Mouse (Mus musculus) A20 (cell line): ENCODE results near the gene Eefsec.
A peak's percentile ranks its signal among the peaks of the same experiment; 100 is the strongest.

ENCODE experiments used
- DNase-seq: peaks from one replicate; pipeline ENCODE4 v3.0.0-alpha.2; 2011; ENCODE audit warnings: low read depth, low spot score

The Eefsec gene

DNA sequence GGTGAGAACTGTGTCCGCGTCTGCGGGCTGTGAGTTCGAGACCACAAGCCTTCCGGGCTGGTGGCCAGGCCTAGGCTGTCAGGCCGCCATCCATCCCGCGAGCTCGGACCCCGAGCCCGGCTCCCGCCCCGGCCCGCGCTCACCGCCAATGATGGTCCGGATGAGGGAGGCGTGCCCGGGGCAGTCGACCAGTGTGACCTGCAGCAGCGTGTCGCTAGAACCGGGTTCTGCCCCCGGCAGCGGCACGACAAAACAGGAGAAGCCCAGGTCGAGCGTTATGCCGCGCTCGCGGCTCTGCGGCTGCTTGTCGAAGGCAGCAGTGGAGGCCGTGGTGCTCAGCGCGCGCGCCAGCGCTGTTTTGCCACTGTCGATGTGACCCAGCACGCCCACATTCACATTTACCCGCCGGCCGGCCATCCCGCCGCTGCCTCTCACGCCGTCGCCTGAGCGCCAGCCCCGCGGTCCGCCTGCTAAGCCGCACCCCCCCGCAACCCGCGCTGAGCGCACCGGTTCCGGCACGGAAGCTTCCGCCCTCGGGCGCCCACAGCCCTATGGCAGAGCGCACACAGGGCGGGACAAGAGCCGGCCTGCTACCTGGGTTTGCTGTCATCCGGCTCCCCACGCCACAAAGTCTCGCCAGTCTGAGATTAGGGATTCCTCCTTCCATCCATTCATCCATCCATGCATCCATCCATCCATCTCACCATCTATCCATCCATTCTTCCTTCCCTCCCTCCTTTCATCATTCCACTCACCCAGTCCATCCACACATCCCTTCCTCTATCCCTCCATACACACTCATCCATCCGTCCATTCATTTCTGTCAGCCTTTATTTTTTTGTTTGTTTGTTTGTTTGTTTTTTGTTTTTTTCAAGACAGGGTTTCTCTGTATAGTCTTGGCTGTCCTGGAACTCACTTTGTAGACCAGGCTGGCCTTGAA lies at the start of gene Eefsec:
Eefsec (minus strand) TSS at position 477 of the 940 bp plus-strand sequence.
- peak; percentile 91 for DNase-seq

DNA sequence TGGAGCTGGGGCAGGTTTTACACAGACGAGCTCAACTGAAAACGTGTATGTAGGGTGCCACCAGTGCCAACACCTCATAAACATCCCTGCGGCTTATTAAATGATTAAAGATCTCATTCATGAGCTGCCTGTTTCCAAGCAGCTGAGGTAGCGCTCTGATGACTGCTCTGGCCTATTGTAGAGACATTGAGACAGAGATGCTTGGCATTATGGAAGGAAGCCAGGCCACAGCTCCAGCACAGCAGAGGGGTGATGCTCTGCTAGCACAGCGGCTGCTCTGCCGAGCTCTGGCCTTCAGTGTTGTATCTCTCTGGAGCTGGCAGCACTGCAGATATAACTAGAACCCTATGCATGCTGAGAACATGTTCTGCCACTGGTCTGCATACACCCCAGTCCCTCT lies 47.4 kb upstream of the Eefsec start:
- DNase-seq = no peak

DNA sequence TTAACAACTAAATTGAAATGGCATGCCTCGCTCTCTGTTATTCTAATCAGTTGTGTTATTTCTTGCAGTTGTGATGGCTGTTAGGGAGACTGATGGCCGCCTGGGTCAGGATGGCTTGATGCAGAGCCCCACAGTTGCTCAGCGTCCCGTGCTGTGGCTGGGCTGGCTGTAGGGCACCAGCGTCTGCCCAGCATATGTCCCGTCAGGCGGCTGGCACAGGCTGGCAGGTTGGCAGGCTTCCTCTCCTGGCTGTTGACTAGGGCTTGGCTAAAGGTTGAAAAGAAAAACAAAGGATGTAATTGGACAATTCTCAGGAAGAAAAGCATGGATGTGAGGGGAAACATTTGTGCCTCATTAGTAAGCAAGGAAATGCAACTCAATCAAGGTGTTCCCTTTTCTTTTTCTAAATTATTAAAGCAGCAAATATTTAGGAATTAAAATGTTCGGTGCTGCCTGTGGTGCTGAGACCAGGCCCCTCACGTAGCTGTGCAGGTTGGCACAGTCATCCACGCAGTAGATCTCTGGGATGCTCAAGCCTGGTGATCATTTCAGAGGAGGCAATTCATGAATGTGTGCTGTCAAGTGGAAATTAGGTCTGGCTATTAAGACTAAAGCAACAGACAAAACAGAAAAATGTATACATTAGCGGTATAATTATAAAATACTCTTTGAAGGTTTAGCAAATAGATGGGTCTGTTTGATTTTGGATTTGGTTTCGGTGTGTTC lies 44.5 kb upstream of the Eefsec start:
- DNase-seq = no peak

DNA sequence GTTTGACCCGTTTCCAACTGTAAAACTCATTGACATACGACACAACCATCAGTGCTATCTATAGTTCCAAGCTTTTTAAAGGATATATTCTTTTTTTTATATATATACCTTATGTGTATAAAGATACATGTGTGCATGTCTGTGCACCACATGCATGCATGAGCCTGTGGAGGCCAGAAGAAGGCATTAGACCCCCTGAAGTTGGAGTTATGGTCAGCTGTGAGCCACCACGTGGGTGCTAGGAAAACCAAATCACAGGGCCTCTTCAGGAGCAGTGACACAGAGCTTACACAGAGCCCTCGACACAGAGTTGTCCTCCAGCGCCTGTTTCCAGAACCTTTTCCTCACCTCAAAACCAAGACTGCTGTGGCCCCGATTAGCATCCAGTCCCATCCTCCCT lies 43.5 kb upstream of the Eefsec start:
- DNase-seq = no peak

DNA sequence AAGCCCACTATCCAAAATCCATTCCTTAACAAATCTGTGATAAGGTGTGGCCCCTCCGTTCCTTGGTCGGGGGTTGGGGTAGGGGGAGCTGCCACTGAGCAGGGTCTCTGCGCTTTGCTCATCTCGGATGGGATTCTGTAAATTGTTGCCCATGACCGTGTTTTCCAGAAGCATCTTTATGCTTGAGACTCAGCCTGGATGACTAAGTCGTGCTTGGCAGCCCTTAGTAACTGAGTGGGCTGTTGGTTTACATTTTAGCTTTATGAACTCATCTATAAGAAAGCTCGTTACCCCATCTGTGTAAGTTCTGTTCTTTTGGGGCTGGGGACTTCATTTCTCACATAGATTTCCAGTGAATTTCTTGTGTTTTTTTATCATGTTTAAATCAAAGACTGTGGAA lies 42.7 kb upstream of the Eefsec start:
- no peak for DNase-seq

DNA sequence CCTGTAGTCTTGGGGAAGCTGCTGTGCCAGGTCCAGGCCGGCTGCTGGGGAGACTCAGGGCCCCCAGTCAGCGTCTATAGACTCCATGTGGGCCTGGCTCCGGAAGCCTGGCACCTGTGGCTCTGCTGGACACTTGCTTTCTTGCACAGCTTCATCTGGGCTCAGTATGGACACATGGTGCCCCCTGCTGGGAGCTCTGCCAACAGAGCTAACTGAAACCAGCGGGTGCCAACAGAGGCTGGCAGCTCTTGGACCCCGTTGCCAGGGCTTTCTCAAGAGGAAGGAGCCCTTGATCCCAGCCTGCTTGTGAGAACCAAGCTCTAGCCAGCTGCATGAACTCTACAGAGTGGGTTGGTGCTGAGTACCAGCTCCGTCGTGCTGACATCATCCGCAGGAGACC lies 40.6 kb upstream of the Eefsec start:
- peak; percentile 47 for DNase-seq

DNA sequence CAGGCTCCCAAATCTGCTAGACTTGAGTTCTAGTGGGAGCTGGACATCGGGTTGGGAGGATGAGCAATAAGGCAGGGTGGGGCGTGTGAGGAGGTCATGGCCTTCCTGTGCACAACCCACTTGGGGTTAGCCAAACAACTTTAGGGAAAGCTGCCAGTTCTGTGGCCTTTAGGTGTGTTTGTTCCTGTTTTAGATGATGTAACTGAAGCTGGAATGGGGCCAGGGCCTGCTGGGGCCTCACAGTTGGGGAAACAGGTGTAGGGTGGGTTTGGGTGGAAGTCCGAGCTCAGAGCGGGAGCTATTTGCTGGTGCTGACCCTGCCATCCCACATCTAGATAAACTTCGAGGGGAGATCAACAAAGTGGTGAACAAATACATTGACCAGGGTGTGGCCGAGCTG lies 39.0 kb upstream of the Eefsec start:
- DNase-seq = no peak

DNA sequence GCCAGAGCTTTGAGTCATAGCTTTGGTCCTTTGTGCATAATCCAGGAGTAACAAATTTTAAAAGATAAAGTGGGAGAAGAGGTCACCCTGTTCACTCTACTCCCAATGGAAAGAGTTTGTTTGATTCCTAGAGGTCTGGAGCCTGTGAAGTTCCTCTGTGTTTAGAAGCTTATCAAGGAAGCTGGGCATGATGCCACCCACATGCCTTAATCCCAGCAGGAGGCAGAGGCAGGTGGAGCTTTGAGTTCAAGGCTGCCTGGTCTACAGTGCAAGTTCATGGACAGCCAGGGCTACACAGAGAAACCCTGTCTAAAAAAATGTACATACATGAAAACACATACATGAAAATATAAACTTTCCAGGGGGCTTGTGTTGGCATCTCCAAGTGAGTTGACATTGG lies 37.6 kb upstream of the Eefsec start:
- DNase-seq = no peak

DNA sequence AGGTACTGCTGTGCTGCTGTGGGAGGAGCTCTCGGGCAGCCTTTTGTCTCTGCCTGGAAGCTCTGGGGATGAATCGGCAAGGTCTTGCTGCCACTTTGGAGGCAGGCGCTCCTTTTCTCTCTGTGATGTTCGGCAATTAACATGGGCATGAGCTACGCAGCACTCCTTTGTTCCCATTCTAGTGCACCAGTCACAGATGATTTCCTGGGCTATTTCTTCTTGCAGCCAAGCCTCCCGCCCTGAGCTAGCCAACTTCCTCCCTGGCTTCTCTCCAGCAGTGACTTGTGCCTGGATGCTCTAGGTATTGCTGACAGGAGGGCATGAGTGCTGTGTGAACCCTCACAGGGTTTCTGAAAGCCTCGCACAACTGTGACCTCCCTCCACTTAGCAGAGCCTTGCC lies 36.8 kb upstream of the Eefsec start:
- no peak for DNase-seq

DNA sequence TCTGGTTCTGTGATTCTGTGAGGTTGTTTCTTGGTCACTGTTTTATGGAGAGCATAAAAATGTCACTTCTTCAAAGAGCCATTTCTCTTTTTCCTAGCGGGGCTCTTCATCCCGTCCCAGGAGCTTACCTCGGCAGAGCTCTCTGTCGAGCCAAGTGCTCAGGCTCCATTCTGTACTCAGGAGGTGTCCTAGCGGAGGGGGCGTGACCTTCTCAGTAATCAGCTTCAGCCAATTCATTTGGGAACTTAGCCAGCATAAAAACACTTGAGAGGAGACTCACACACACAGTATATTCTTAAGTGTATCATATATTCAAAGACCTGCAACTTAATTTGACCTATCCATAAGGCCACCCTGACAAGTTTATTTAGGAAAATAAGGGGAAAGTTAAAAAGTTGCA lies 34.1 kb upstream of the Eefsec start:
- no peak for DNase-seq

DNA sequence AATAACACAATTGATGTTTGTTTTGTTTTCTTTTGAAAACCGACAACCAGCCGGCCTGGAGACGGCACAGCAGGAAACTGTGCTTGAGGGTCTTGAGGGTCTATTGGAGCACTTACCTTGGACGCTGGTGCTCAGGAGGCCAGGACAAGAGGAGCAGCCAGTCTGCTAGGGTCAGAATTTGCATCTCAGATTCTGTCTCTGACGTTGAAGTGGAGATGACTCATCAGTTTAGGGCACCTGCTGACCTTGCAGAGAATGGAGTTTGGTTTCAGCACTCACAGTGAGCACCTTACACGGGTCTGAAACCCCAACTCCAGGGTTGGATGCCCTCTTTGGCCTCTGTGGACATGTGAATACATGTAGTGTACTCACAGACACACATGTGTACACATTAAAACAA lies 23.5 kb upstream of the Eefsec start:
- DNase-seq = peak; percentile 23

DNA sequence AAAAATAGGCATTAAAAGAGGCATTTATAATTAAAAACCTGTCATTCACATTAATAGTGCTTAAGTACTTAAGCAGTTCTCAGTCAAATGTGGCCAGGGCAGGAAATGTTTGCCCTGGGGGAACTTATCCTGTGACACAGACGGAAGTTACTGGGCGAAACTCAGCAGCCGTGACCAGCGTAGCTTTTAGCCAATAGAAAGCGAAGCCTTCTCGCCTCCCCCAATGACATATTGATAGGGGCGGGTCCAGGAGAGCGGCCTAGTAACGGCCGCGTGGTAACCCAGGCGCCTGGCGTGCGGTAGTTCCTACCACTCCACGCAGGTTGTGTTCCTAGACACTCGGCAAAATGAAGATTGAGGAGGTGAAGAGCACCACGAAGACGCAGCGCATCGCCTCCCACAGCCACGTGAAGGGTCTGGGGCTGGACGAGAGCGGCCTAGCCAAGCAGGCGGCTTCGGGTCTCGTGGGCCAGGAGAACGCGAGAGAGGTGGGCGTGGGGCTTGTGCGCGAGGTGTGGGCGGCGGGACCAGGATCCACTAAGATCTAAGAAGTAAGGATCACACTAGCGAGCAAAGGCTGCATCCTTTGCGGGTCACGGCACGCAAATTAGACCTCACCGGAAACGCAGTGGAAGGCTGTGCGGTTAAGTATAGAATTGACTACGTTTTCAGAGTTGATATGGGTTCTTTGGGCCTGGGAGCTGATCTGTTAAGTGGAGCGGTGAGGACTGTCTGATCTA lies 19.0 kb upstream of the Eefsec start, which contains the start of gene Ruvbl1:
Ruvbl1 (plus strand) TSS at position 229 of the 740 bp plus-strand sequence.
- DNase-seq = peak; percentile 96

DNA sequence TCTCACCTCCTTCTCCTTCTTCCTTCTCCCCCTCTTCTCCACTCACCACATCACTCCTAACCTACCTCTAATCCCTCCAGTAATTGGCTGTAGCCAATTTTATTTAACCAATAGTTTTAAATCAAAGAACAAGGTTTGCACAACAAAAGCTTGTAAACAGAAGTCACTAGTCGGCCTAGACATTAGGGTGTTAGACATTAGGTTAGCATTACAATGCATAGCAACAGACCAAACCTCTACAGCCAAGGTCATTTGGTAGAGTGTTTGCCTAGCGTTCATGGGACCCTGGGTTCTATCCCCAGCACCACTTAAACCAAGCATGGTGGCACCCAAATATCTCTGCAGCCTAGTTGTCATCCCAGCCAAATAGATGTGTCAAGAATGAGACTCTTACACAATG lies 8.2 kb upstream of the Eefsec start:
- DNase-seq = no peak

DNA sequence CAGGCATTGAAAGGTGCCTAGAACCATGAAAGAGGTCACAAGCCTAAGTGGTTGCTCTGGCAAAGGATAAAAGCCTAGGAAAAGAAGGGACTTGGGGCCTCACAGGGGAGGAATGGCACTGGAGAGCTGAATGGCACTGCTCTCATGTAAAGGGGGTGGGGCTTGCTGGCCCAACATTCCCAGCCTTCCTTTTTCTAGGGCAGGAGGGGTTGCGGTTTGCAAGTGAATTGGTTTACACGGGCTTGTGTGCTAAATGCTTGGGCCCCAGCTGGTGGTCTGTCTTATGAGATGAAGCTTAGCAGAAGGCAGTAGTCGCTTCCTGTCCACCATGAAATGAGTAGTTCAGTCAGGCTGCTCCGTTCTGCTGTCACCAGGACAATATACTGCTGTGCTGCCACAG lies 1.1 kb upstream of the Eefsec start:
- no peak for DNase-seq

DNA sequence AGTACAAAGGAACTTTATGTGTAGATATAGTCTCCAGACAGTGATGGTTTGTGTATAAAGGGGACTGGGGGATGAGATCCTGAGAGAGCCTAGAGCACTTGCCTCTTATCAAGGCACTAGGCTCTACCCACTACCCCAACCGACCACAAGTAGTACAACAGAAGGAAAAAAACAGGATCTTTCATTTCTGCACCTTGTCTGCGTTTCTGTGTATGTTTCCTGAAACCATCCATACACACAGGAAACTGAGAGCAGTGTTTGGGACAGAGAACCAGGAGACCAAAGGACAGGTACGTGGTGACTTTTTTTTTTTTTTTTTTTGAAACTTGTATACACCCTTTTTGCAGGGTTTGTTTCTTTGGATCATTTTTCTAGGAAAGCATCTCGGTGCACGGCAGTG lies 678 bp downstream of the Eefsec start:
- DNase-seq = no peak

DNA sequence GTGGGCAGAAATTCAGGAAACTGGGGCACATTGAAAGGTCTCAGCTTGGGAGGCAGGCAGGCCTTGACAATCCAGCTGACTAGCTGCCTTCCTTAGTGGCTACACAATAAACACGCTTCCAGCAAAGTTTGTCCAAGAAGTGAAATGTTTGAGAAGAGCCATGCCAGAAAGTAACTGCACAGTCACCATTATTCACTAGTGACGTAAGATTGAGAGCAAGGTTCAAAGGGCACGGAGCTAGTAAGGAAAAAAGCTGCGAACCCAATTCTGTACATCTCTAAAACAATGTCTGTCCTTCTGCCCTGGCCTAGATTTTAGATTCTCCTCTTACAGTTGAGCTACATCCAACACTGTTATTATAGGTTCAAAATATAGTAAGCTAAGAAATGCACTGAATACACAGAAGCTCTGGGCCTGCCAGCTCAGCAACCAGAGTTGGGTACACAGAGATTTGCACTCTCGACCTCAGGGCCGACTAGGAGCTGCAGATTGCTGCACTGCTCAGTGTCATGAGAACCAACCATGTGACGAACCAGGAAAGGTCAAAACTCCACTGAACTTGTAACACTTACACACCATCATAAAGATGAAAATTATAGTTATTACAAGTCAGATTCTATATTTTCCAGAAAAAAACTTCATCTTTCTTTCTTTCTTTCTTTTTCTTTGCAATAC lies 2.1 kb downstream of the Eefsec start:
- DNase-seq = no peak

DNA sequence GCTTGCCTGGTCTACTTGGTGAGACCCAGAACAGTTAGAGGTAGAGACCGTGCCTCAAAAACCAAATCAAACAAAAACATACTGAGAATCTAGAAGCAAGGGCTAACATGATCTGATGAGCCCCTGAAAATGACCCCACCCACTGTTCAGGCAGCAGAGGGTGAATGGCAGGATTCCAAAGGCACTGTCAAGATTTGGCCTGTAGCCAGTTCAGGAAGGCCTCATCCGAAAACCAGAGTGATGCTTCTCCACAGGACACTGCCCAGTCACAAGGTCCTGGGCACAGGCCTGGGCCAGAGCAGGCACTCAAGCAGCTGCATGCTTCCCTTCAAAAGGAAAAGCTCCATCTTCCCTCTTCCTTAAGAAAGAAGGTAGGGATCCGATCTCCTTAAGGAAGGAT lies 2.9 kb downstream of the Eefsec start:
- DNase-seq = no peak

DNA sequence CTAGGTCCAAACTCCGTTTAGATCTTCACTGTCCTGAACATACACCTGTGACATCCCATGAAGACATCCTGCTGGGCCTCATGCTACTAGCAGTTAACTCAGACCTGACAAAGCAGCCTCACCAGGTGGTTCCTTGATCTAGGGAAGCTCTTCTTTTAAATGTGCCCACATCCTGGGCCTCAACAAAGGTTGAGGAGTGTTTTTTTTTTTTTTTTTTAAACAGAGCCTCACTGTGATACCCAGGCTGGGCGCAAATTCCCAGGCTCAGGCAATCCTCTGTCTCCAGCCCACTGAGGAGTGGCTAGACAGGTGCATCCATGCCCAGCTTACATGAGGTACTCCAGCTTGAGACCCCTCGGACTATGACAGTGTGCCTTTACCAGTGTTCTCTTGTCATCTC lies 3.8 kb downstream of the Eefsec start:
- no peak for DNase-seq

DNA sequence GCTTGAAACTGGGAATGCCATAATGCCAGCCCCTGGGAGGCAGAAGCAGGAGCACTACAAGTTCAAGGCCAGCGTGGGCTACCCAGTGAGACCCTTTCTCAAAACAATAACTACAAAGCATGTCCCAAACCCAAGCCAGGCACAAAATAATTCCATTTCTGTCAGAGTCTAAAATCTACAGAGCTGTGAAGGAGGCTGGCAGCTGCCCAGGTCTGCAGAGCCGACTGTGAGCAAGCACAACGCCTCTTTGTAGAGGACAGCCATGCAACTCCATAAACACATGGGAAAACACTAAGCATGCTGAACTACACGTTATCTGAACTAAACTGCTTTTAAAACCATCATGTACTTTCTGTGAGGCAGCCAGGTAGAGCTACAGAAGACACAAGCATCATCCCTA lies 7.3 kb downstream of the Eefsec start:
- DNase-seq = no peak

DNA sequence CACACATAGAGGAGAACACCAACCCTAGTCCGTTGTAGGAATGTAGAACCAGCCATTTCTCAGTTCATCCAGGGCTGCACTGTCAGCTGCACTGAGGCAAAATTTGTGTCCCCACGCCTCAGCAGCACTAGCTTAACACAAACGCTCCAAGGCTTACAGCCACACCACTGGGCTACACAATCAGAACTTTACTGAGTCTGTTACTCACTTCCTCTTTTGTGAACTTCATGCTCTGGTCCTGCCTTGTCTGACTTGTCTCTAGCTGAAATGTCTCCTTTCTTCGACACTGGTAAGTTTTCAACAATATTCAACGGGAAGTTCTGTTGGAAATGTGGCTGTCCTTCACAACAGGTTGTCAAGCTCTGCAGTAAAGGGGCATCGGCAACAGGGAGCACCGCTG lies 10.7 kb downstream of the Eefsec start:
- DNase-seq = peak; percentile 80

DNA sequence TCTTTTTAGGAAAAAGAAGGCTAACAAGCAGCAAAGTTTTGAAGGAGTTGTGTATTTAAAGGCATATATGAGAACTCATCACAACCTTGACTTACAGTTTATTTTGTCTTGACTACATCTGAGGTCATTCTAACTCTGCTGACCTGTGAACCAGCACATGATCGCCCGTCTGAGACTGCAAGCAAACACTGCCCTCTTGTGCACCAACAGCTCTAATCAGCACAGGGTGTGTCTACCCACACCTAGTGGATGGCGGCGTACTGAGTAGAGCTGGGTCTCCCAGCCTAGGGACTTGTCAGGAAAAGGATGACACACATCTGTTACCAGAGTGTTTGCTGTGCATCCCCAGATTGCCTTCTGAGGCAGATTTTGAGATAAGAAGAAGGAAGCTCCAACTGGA lies 15.1 kb downstream of the Eefsec start:
- DNase-seq = peak; percentile 39
